Mouse (Mus musculus): ENCODE measurements around the gene Bmi1. TPM values are rescaled to one million over a fixed set of nuclear protein-coding genes. Genes with fewer than 3 reads are reported as not detected.

Gene Bmi1
- 10 to 100 TPM; 10.3 to 18.0 (median 13.0) TPM for polyA plus RNA-seq (2017; shearing (Covaris generic))

DNA sequence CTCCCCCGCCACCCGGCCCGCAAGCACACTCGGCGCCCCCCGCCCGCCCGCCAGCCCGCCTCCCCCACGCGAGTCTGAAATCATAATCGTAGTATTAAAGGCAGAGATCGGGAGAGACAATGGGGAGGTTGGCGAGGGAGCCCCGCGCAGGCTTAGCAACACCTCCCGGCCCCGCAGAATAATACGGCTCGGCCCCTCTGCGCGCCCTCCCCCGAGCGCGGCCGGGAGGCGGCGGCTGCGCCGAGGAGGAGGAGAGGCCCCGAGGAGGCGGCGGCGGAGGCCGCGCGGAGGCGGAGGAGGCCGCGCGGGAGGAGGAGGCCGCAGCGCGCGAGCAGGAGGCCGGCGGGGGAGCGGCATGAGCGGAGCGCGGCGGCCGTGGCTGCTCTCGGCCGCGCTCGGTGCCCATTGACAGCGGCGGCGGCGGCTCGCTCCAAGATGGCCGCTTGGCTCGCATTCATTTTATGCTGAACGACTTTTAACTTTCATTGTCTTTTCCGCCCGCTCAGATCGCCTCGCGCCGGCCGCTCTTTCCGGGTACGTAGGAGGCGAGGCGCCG is at the start of gene Bmi1:
Gene Bmi1 (plus strand): TSS at position 83 of the 556 bp plus-strand sequence.
- ATAC-seq, result peak; percentile 15

- no peak for ATAC-seq
These were observed 46.3 kb upstream of the Bmi1 start for GRCm38 (mm10) chr2:18630547-18630946.

- ATAC-seq, result no peak
These were observed 41.8 kb upstream of the Bmi1 start for GRCm38 (mm10) chr2:18635052-18635451.

GRCm38 (mm10) chr2:18648563-18648962 is 28.3 kb upstream of the Bmi1 start:
- no peak for ATAC-seq

- ATAC-seq, result no peak
These were observed 22.0 kb upstream of the Bmi1 start for GRCm38 (mm10) chr2:18654821-18655220.

DNA sequence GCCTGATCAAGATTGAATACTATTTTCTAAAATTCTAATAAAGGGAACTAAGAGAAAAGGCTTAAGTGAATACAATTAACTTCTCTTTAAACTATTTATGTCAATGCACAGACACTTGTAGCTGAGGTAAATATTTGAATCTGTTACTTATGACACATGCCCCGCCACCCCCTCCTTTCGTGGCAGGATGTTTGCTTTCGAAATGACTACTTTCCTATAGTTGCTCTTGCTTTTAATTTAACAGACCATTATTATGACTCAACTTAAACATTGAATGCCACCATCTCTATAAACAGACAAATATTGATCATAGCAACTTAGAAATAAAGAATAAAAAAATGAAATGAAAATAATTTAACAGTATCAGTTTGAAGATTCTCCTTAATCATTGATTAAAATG is 12.8 kb upstream of the Bmi1 start:
- ATAC-seq, result peak; percentile 99

DNA sequence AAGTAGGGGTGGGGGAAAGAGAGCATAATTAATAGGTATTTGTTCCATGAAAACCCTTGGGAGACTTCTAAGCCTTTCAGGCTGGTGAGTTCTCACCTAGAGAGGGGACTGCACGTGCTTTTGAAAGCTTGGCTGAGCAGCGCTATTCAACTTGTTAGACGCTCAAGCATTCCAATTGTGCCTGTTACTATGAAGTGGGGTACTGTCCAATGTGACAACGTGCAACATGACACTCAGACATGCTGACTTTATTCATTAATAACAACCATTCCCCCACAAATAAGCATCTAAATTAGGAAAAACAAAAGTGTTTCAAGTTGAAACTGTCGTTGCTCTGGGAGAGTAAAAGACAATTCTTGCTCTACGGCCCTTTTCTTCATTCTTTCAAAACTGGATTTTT is 5.8 kb upstream of the Bmi1 start:
- no peak for ATAC-seq

DNA sequence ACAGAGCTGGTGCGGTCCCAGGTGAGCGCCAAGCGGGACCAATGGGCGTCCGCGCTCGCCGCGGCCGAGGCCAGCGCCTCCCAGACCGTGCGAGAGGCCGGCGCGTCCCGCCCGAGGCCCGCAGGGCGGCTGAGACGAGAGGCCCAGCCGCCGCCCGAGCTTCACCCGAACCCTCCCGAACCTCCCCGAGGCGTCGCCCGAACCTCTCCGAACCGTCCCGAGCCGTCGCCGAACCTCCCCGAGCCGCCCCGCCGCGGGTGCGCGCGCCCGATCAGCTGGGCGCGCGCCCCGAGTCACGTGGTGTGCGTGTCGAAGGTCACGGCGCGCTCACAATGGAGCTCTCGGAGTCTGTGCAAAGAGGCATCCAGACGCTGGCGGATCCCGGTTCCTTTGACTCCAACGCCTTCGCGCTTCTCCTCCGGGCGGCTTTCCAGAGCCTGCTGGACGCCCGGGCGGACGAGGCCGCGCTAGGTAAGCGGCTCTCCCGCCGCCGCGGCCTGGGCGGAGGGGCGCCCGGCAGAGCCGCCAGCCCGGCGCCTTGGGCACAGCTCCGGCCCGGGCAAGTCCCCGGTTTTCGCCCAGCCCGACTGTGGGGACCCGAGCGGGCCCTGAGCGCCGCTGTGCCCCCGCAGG is 4.6 kb upstream of the Bmi1 start, which contains the start of gene Commd3:
Gene Commd3 (plus strand): TSS at position 252 of the 633 bp plus-strand sequence.
- peak; percentile 90 for ATAC-seq

- ATAC-seq, result no peak
These were observed 4.1 kb upstream of the Bmi1 start for GRCm38 (mm10) chr2:18672766-18673164.

DNA sequence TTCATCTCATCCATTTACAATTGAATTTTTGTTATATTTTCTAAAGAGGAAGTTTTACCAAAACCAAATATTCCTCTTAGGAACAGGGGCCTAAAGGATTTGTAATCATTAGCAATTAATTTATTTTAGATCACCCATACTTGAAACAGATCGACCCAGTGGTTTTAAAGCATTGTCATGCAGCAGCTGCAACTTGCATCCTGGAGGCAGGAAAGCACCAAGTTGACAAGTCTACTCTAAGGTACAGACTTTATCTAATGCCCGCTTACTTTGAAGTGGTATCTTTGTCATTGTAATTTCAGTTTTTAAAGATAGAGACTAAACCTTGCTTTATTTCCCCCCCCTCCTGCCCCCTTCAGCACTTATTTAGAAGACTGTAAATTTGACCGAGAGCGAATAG is 3.1 kb upstream of the Bmi1 start:
- ATAC-seq, result no peak

GRCm38 (mm10) chr2:18674193-18674902 is 2.5 kb upstream of the Bmi1 start:
- ATAC-seq, result no peak

DNA sequence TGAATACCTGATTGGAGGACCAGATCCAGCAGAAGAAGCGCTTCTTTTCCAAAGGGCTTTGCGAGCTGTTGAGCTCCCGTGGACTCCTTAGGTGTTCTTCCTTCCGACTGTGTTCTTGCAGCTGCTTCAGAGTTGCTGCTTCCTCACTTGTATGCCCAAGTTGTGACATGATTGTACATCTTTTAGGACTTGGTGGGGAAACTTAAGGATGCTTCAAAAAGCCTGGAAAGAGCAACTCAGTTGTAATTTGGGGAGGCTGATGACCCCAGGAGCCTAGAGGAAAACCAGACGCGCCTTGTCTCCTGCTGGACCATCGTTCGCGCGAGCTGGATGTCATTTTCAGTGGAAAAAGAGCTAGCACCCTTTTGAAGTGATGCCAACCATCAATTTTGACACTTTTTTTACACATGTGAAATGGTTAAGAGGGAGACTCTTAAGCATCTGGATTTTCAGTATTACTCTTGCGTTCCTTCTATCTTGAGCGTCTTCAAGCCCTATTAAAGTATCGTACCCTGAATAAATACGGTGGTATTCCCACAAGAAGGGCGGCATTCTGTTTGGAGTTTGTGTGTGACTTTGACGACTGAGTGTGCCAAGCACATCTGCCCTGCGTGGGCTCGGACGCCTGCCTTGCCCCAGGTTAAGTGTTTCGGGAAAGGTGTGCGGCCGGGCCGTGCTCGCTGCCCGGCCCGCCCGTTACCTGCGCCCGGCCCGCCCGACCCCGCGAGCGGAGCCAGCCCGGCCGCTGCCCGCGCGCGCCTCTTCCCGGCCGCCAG is 949 bp upstream of the Bmi1 start:
- ATAC-seq, result no peak

DNA sequence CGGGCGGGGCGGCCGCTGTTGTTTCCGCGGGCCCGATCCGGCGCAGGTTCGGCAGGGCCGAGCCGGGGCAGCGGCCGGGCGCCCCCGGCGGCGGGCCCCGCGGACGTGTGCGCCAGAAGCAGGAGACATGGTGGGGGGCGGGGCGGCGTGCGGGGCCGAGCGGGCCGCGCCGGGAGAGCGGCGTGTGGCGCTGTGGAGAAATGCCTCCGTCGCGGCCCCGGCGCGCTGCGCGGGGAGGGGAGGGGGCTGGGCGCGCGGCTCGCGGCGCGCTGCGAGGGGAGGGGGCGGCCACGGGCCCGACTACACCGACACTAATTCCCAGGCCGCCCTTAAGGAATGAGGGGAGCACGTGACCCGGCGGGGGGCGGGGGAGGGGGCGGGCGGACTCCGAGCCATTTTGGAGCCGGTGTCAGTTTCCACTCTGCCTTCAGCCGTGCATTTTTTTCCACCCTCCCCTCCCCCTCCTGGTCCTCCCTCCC is 322 bp upstream of the Bmi1 start:
- ATAC-seq, result peak; percentile 4

GRCm38 (mm10) chr2:18677631-18678471 is 1.0 kb downstream of the Bmi1 start:
- peak; percentile 11 for ATAC-seq

DNA sequence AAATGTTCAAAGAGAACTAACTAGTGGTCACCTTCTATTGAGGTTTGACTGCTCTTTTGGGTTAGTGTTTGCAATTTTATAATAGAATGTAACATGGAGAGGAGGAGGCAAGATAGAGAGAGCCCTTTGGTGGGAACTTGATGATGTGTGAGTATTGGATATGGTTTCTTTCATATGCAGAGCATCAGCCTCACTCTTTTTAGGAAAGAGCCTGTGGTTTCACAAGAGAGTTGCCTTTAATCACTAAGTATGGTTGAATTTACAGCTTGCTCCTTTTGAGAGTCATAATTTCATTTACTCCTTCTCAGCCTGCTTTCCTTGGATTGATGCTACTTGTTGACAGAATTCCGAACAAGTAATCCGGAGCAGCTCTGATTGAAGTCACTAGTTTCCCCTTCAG is 2.9 kb downstream of the Bmi1 start:
- ATAC-seq, result no peak

GRCm38 (mm10) chr2:18680501-18680900 is 3.7 kb downstream of the Bmi1 start:
- no peak for ATAC-seq

DNA sequence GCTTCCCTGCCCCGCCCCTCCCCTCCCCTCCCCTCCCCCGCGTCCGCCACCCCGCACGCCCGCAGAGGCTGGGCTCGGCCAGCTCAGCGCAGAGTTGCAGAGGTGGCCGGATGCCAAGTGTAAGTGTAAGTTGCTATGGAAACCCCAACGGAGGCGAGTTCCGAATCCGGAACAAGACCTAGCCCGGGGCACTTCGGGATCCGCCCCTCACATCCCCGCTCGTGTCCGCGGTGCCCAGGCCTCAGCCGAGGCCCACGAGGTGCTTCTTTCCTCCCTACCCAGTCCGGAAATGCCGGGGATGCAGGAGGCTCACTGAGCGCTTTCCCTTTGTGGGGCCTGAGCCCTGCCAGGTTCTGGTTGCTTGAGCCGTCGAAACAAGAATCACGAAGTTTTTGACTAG is 4.1 kb downstream of the Bmi1 start:
- ATAC-seq, result peak; percentile 52

DNA sequence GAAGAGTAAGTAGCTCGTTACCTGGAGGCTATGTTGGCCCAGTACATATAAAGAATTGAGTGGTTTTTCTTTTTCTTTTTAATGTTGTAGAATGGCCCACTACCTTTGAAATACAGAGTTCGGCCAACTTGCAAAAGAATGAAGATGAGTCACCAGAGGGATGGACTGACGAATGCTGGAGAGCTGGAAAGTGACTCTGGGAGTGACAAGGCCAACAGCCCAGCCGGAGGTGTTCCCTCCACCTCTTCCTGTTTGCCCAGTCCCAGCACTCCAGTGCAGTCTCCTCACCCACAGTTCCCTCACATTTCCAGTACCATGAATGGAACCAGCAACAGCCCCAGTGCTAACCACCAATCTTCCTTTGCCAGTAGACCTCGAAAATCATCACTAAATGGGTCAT is 7.2 kb downstream of the Bmi1 start:
- ATAC-seq, result no peak

GRCm38 (mm10) chr2:18686386-18686785 is 9.6 kb downstream of the Bmi1 start:
- no peak for ATAC-seq

- no peak for ATAC-seq
These were observed 10.2 kb downstream of the Bmi1 start for GRCm38 (mm10) chr2:18686826-18687519.

GRCm38 (mm10) chr2:18687671-18688170 is 10.9 kb downstream of the Bmi1 start:
- peak; percentile 37 for ATAC-seq
